In the genomic region with DNA sequence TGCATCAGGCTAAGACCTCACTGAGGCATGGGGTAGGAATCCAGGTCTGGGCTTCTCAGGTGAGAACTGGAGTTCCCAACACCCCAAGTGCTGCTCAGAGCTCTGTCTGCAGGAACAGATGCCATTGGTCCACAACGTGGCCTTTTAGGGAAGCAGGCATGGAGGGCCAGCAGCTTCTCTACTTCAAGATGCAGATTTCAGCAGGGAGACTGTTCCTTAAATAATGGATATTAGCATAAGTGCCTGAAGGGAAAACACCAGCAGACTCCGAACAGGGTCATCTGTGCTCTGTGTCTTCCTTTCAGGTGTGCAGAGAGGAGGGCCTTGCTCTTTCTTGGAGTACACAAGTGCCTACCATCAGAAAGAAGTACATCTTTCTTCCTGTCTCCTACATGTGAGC, we compare ENCODE assay signal across 29 mouse cellular contexts.
"Had no signal": no experiment of that assay in that cellular context is flagged by ENCODE, and none has a peak within 500 bp of the region (broad histone marks: within the 10 kb centered on the region; RNA-seq: fewer than 3 reads in every experiment).

No protein-coding gene starts in this region.

- H3K4me1 ChIP-seq: limb, embryonic 12.5 days; limb, embryonic 13.5 days; limb, embryonic 15.5 days; lung, embryonic 15.5 days; midbrain, embryonic 12.5 days; midbrain, embryonic 13.5 days; midbrain, embryonic 15.5 days; neural tube, embryonic 12.5 days had no signal

- H3K9ac ChIP-seq: limb, embryonic 12.5 days; limb, embryonic 13.5 days; limb, embryonic 15.5 days; liver, embryonic 12.5 days; liver, embryonic 14.5 days; liver, embryonic 15.5 days; lung, embryonic 14.5 days; lung, embryonic 15.5 days; midbrain, embryonic 12.5 days; midbrain, embryonic 13.5 days; midbrain, embryonic 15.5 days; neural tube, embryonic 12.5 days had no signal

- H3K27me3 ChIP-seq: limb, embryonic 12.5 days; limb, embryonic 13.5 days; limb, embryonic 15.5 days; liver, embryonic 12.5 days; liver, embryonic 15.5 days; lung, embryonic 15.5 days; midbrain, embryonic 12.5 days; midbrain, embryonic 13.5 days; midbrain, embryonic 15.5 days; neural tube, embryonic 12.5 days had no signal

- ATAC-seq: lung, postnatal 0 days; midbrain, embryonic 13.5 days; midbrain, embryonic 15.5 days; midbrain, embryonic 16.5 days had no signal

- H3K9me3 ChIP-seq: limb, embryonic 10.5 days; limb, embryonic 12.5 days; limb, embryonic 13.5 days; limb, embryonic 15.5 days; liver, embryonic 12.5 days; liver, embryonic 15.5 days; lung, embryonic 15.5 days; megakaryocyte, embryonic 14.5 days; midbrain, embryonic 10.5 days; midbrain, embryonic 12.5 days; midbrain, embryonic 13.5 days; midbrain, embryonic 15.5 days; neural tube, embryonic 12.5 days had no signal

- H3K4me2 ChIP-seq: limb, embryonic 12.5 days; limb, embryonic 13.5 days; limb, embryonic 15.5 days; liver, embryonic 11.5 days; liver, embryonic 15.5 days; lung, embryonic 14.5 days; lung, embryonic 15.5 days; midbrain, embryonic 12.5 days; midbrain, embryonic 13.5 days; midbrain, embryonic 15.5 days; neural tube, embryonic 12.5 days had no signal

- H3K36me3 ChIP-seq: limb, embryonic 10.5 days had no signal

- DNase-seq: left cerebral cortex, postnatal 4 days; liver; lung, adult 18-20 months; lung, adult 2 months; lung, embryonic 14.5 days; lung, postnatal 10 days; lung, postnatal 14 days; lung, postnatal 36 days; lung, postnatal 4 days had no signal

- H3K4me3 ChIP-seq: left cerebral cortex, adult 2 months; limb, embryonic 10.5 days; limb, embryonic 12.5 days; limb, embryonic 13.5 days; limb, embryonic 15.5 days; liver, embryonic 12.5 days; liver, embryonic 15.5 days; lung, embryonic 15.5 days; megakaryocyte, embryonic 14.5 days; midbrain, embryonic 10.5 days; midbrain, embryonic 12.5 days; midbrain, embryonic 13.5 days; midbrain, embryonic 15.5 days; myocyte; neural tube, embryonic 12.5 days had no signal

- H3K27ac ChIP-seq: left cerebral cortex, adult 2 months; limb, embryonic 10.5 days; limb, embryonic 12.5 days; limb, embryonic 13.5 days; limb, embryonic 15.5 days; liver, embryonic 12.5 days; liver, embryonic 14.5 days; liver, embryonic 15.5 days; lung, embryonic 15.5 days; macrophage; midbrain, embryonic 10.5 days; midbrain, embryonic 12.5 days; midbrain, embryonic 13.5 days; midbrain, embryonic 15.5 days; neural tube, embryonic 12.5 days had no signal
